Mouse (Mus musculus): Measurements from ENCODE around the gene Khsrp. TPM values are rescaled to one million over a fixed set of nuclear protein-coding genes. Genes with fewer than 3 reads are reported as not detected.
A peak's percentile ranks its signal among the peaks of the same experiment; 100 is the strongest.
"Not testable (repeated sequence)": the region's sequence is repeated elsewhere in the genome, so short reads cannot be mapped to it uniquely, and the experiment has no call there.

Khsrp gene
- total and polyA plus RNA-seq, 2 experiments from 2014 or later = 31.6 to 73.6 TPM

- Histone ChIP-seq H3K36me3 (ENCODE audit: insufficient read depth, low read length) (peaks cover 15% of the 10 kb centered on the region), H3K27ac (ENCODE audit: low read depth, low read length) (peak within 1 kb of the TSS; percentile 79), H3K4me2 (ENCODE audit: low read depth, low read length, poor library complexity, severe bottlenecking) (peak within 1 kb of the TSS; percentile 73), H3K9ac (replicated peaks; ENCODE audit: low read length, poor library complexity, severe bottlenecking) (peak within 1 kb of the TSS; percentile 84), H3K4me3 (ENCODE audit: low read depth, low read length) (peak within 1 kb of the TSS; percentile 92), H3K27me3 (ENCODE audit: insufficient read depth, low read length) (peaks cover 13% of the 10 kb centered on the region), H3K9me3 (ENCODE audit: low read length) (no peaks in the 10 kb centered on the region), H3K4me1 (ENCODE audit: insufficient read depth, low read length) (peaks cover 4% of the 10 kb centered on the region; the same call in 1 of the 2 replicates)
- ATAC-seq (ENCODE audit: low FRiP score) (peak; percentile 84), DNase-seq (ENCODE audit: low spot score) (peak; percentile 92)
- under 1% methylated on average over 32 of the region's 45 CpGs for WGBS
- TF ChIP-seq CTCF (IDR thresholded peaks at IDR 0.05) = no peak
These were observed 28.2 kb upstream of the Khsrp start, which contains the start of gene Slc25a23 for GRCm38 (mm10) chr17:57059486-57059977. Gene Slc25a23, minus strand, starts transcription at chr17:57059863.

- TF ChIP-seq CTCF (IDR thresholded peaks at IDR 0.05) = no peak
- Histone ChIP-seq H3K4me3 (ENCODE audit: low read depth, low read length) (peak within 1 kb of the TSS; percentile 92), H3K9ac (replicated peaks; ENCODE audit: low read length, poor library complexity, severe bottlenecking) (peak within 1 kb of the TSS; percentile 84), H3K4me2 (ENCODE audit: low read depth, low read length, poor library complexity, severe bottlenecking) (peak within 1 kb of the TSS; percentile 73), H3K9me3 (ENCODE audit: low read length) (no peaks in the 10 kb centered on the region), H3K27me3 (ENCODE audit: insufficient read depth, low read length) (peaks cover 13% of the 10 kb centered on the region), H3K27ac (ENCODE audit: low read depth, low read length) (peak within 1 kb of the TSS; percentile 79), H3K4me1 (ENCODE audit: insufficient read depth, low read length) (peaks cover 4% of the 10 kb centered on the region; the same call in 1 of the 2 replicates), H3K36me3 (ENCODE audit: insufficient read depth, low read length) (peaks cover 19% of the 10 kb centered on the region)
- ATAC-seq (ENCODE audit: low FRiP score) = peak; percentile 0; the same call in 1 of the 2 replicates
- DNase-seq (ENCODE audit: low spot score) = peak; percentile 33
- WGBS = 1% methylated on average over 20 of the region's 22 CpGs
These were observed 27.7 kb upstream of the Khsrp start, which contains the start of gene Crb3 for GRCm38 (mm10) chr17:57058891-57059485. Gene Crb3, plus strand, starts transcription at chr17:57059105.

- peaks cover 4% of the 10 kb centered on the region; the same call in 1 of the 2 replicates for H3K4me1 ChIP-seq (ENCODE audit: insufficient read depth, low read length)
- peaks cover 34% of the 10 kb centered on the region for H3K36me3 ChIP-seq (ENCODE audit: insufficient read depth, low read length)
- 89% methylated on average over 3 of the region's 3 CpGs for WGBS
- H3K4me2 ChIP-seq (ENCODE audit: low read depth, low read length, poor library complexity, severe bottlenecking) = no peak overlapping the region
- H3K4me3 ChIP-seq (ENCODE audit: low read depth, low read length) = no peak overlapping the region
- no peak overlapping the region for H3K9ac ChIP-seq (replicated peaks; ENCODE audit: low read length, poor library complexity, severe bottlenecking)
- TF ChIP-seq CTCF (IDR thresholded peaks at IDR 0.05) = no peak
- DNase-seq (ENCODE audit: low spot score) (no peak), ATAC-seq (ENCODE audit: low FRiP score) (no peak)
- no peaks in the 10 kb centered on the region for H3K9me3 ChIP-seq (ENCODE audit: low read length)
- H3K27ac ChIP-seq (ENCODE audit: low read depth, low read length) = no peak overlapping the region
- H3K27me3 ChIP-seq (ENCODE audit: insufficient read depth, low read length) = no peaks in the 10 kb centered on the region; the same call in 1 of the 2 replicates
These were observed 24.9 kb upstream of the Khsrp start for GRCm38 (mm10) chr17:57056246-57056645.

GRCm38 (mm10) chr17:57051679-57052078 lies 20.4 kb upstream of the Khsrp start:
- not testable (repeated sequence) for H3K27ac ChIP-seq (ENCODE audit: low read depth, low read length); H3K27me3 ChIP-seq (ENCODE audit: insufficient read depth, low read length); H3K4me2 ChIP-seq (ENCODE audit: low read depth, low read length, poor library complexity, severe bottlenecking); H3K4me3 ChIP-seq (ENCODE audit: low read depth, low read length); H3K4me1 ChIP-seq (ENCODE audit: insufficient read depth, low read length); H3K9ac ChIP-seq (replicated peaks; ENCODE audit: low read length, poor library complexity, severe bottlenecking); ATAC-seq (ENCODE audit: low FRiP score); DNase-seq (ENCODE audit: low spot score); H3K9me3 ChIP-seq (ENCODE audit: low read length)
- peaks cover 43% of the 10 kb centered on the region for H3K36me3 ChIP-seq (ENCODE audit: insufficient read depth, low read length)
- TF ChIP-seq CTCF (IDR thresholded peaks at IDR 0.05) = peak; percentile 41
- WGBS = 81% methylated on average over 4 of the region's 4 CpGs

- no peaks in the 10 kb centered on the region for H3K4me1 ChIP-seq (ENCODE audit: insufficient read depth, low read length)
- no peak for TF ChIP-seq CTCF (IDR thresholded peaks at IDR 0.05)
- WGBS = 98% methylated on average over 3 of the region's 3 CpGs
- H3K4me2 ChIP-seq (ENCODE audit: low read depth, low read length, poor library complexity, severe bottlenecking) = no peak overlapping the region
- peaks cover 45% of the 10 kb centered on the region for H3K36me3 ChIP-seq (ENCODE audit: insufficient read depth, low read length)
- no peak overlapping the region for H3K9ac ChIP-seq (replicated peaks; ENCODE audit: low read length, poor library complexity, severe bottlenecking)
- no peak overlapping the region for H3K27ac ChIP-seq (ENCODE audit: low read depth, low read length)
- no peaks in the 10 kb centered on the region for H3K27me3 ChIP-seq (ENCODE audit: insufficient read depth, low read length)
- DNase-seq (ENCODE audit: low spot score) = no peak
- no peaks in the 10 kb centered on the region for H3K9me3 ChIP-seq (ENCODE audit: low read length)
- ATAC-seq (ENCODE audit: low FRiP score) = no peak
- no peak overlapping the region for H3K4me3 ChIP-seq (ENCODE audit: low read depth, low read length)
These were observed 17.5 kb upstream of the Khsrp start for GRCm38 (mm10) chr17:57048816-57049215.

- H3K9ac ChIP-seq (replicated peaks; ENCODE audit: low read length, poor library complexity, severe bottlenecking) = no peak overlapping the region
- H3K4me2 ChIP-seq (ENCODE audit: low read depth, low read length, poor library complexity, severe bottlenecking) = no peak overlapping the region
- H3K36me3 ChIP-seq (ENCODE audit: insufficient read depth, low read length) = peaks cover 32% of the 10 kb centered on the region
- WGBS = 39% methylated on average over 5 of the region's 5 CpGs
- H3K9me3 ChIP-seq (ENCODE audit: low read length) = no peaks in the 10 kb centered on the region
- ATAC-seq (ENCODE audit: low FRiP score) (no peak), DNase-seq (ENCODE audit: low spot score) (peak; percentile 23)
- H3K27me3 ChIP-seq (ENCODE audit: insufficient read depth, low read length) = no peaks in the 10 kb centered on the region
- TF ChIP-seq CTCF (IDR thresholded peaks at IDR 0.05) = no peak
- no peaks in the 10 kb centered on the region for H3K4me1 ChIP-seq (ENCODE audit: insufficient read depth, low read length)
- H3K27ac ChIP-seq (ENCODE audit: low read depth, low read length) = no peak overlapping the region
- H3K4me3 ChIP-seq (ENCODE audit: low read depth, low read length) = no peak overlapping the region
These were observed 16.1 kb upstream of the Khsrp start for GRCm38 (mm10) chr17:57047406-57047805.
